In genomic region chr6:4600085-4600657, GRCm38 (mm10) we compare ENCODE assay signal across 8 mouse cellular contexts. TPM values are rescaled to one million over a fixed set of nuclear protein-coding genes. Genes with fewer than 3 reads are reported as not detected.
DNase-seq lines count a peak whose midpoint lies in the region; ATAC-seq and TF ChIP-seq lines count a peak whose summit lies in the region.

No protein-coding gene starts in this region.

- ATAC-seq in intestine, embryonic 14.5 days (replicated peaks; ENCODE audit: low FRiP score, low TSS enrichment, low read depth): peak; percentile 6

- no peak for DNase-seq in left cerebral cortex, adult 2 months (ENCODE audit: extremely low spot score in 1 of 2, low spot score in 2 of 2)
- DNase-seq in left cerebral cortex, postnatal 10 days (ENCODE audit: extremely low spot score in 1 of 2, low spot score in 2 of 2): no peak
- no peak for DNase-seq in intestine, embryonic 14.5 days (ENCODE audit: low spot score)
- no peak for DNase-seq in left cerebral cortex, postnatal 4 days
- DNase-seq in T-cell, adult 2 months (ENCODE audit: low spot score): no peak
- DNase-seq in gastrocnemius, postnatal 10 days: no peak

- intact Hi-C loops in left cerebral cortex, adult 2 months (cut with DNase I): loop anchor here (2.0 to 5.0 kb wide), 3 partner anchors 53 to 297 kb away; partner anchors contain the start of genes Peg10 and Sgce
- intact Hi-C loops in left cerebral cortex, postnatal 10 days (cut with DNase I): no loop called here
- intact Hi-C loops in left cerebral cortex, postnatal 4 days (cut with DNase I): no loop called here

- peak overlapping the region; percentile 94 for H3K9ac ChIP-seq in intestine, embryonic 14.5 days (ENCODE audit: low read length)

- H3K9me3 ChIP-seq in intestine, embryonic 14.5 days (ENCODE audit: control insufficient read depth, low read length): no peaks in the 10 kb centered on the region

- H3K36me3 ChIP-seq in intestine, embryonic 14.5 days (ENCODE audit: control insufficient read depth, insufficient read depth, low read length): no peaks in the 10 kb centered on the region
- no peaks in the 10 kb centered on the region for H3K36me3 ChIP-seq in myocyte (ENCODE audit: control insufficient read depth, insufficient read depth)

- WGBS in intestine, embryonic 14.5 days: 20% methylated on average over 7 of the region's 7 CpGs

- peak overlapping the region; percentile 89 for H3K4me3 ChIP-seq in left cerebral cortex, adult 2 months
- peak overlapping the region; percentile 93 for H3K4me3 ChIP-seq in cortical plate, adult 2 months (ENCODE audit: insufficient read depth, low read length)
- H3K4me3 ChIP-seq in intestine, embryonic 14.5 days (ENCODE audit: low read depth, low read length): peak overlapping the region; percentile 74
- H3K4me3 ChIP-seq in myocyte: peak overlapping the region; percentile 29

- no peak for TF ChIP-seq CTCF in left cerebral cortex, adult 2 months (IDR thresholded peaks at IDR 0.05)
- no peak for TF ChIP-seq CTCF in cortical plate, adult 2 months (IDR thresholded peaks at IDR 0.05; ENCODE audit: extremely low read depth, insufficient read depth, low read length)

- H3K4me2 ChIP-seq in intestine, embryonic 14.5 days (ENCODE audit: low read length): peak overlapping the region; percentile 88
- H3K4me2 ChIP-seq in myocyte (ENCODE audit: low read depth): peak overlapping the region; percentile 66

- peak overlapping the region; percentile 94 for H3K27ac ChIP-seq in left cerebral cortex, adult 2 months
- peak overlapping the region; percentile 96; the same call in 1 of the 2 replicates for H3K27ac ChIP-seq in cortical plate, adult 2 months (ENCODE audit: insufficient read depth, low read length)
- H3K27ac ChIP-seq in intestine, embryonic 14.5 days (ENCODE audit: low read depth): peak overlapping the region; percentile 88

- TF ChIP-seq POLR2A in cortical plate, adult 2 months (IDR thresholded peaks at IDR 0.05; ENCODE audit: extremely low read depth, insufficient read depth, low read length): no peak
- no peak for TF ChIP-seq POLR2A in myocyte (IDR thresholded peaks at IDR 0.05; ENCODE audit: insufficient read length, low read depth)

- H3K79me2 ChIP-seq in myocyte (ENCODE audit: control insufficient read depth, insufficient read depth): peaks cover 17% of the 10 kb centered on the region

- H3K4me1 ChIP-seq in cortical plate, adult 2 months (ENCODE audit: control insufficient read depth, insufficient read depth, low read length): peaks cover 3% of the 10 kb centered on the region
- H3K4me1 ChIP-seq in intestine, embryonic 14.5 days (replicated peaks; ENCODE audit: control insufficient read depth, insufficient read depth, low read length): peaks cover 22% of the 10 kb centered on the region

- H3K27me3 ChIP-seq in intestine, embryonic 14.5 days (replicated peaks; ENCODE audit: control insufficient read depth, insufficient read depth, low read length): no peaks in the 10 kb centered on the region
- no peaks in the 10 kb centered on the region for H3K27me3 ChIP-seq in myocyte (ENCODE audit: control insufficient read depth, insufficient read depth, insufficient read length)

- H3ac ChIP-seq in myocyte (ENCODE audit: control insufficient read depth, insufficient read length): peak overlapping the region; percentile 93

TF ChIP-seq in myocyte, 11 proteins besides CTCF, POLR2A, EP300 and RAD21:
- TF ChIP-seq E2F4 (IDR thresholded peaks at IDR 0.05; ENCODE audit: insufficient read depth) (no peak), TCF12 (IDR thresholded peaks at IDR 0.05; ENCODE audit: insufficient read depth, poor library complexity, severe bottlenecking) (no peak), MYOG (IDR thresholded peaks at IDR 0.05; ENCODE audit: control insufficient read depth in 1 of 3, insufficient read depth in 1 of 3, insufficient read length in 2 of 3, low read depth in 2 of 3) (no peak), REST (IDR thresholded peaks at IDR 0.05; ENCODE audit: insufficient read depth, insufficient read length) (no peak), TCF3 (IDR thresholded peaks at IDR 0.05; ENCODE audit: insufficient read length, low read depth) (no peak), CEBPB (IDR thresholded peaks at IDR 0.05; ENCODE audit: insufficient read depth, poor library complexity, severe bottlenecking) (no peak), MAX (IDR thresholded peaks at IDR 0.05; ENCODE audit: low read depth) (no peak), USF1 (IDR thresholded peaks at IDR 0.05; ENCODE audit: low read depth) (no peak), POLR2AphosphoS2 (IDR thresholded peaks at IDR 0.05; ENCODE audit: insufficient read length, low read depth) (no peak), SRF (IDR thresholded peaks at IDR 0.05; ENCODE audit: control insufficient read depth, insufficient read length, low read depth) (no peak), MYOD1 (IDR thresholded peaks at IDR 0.05; ENCODE audit: control insufficient read depth in 1 of 3, insufficient read length in 2 of 3, low read depth in 2 of 3) (no peak)

RNA-seq across cellular contexts. Expression of gene Casd1, which starts 0.5 kb away (rescaled TPM):
- total RNA-seq in left cerebral cortex, adult 2 months (2021): 10 to 100 TPM; 45.4 to 51.8 TPM
- total RNA-seq in left cerebral cortex, postnatal 10 days (2021): 10 to 100 TPM; 53.0 to 63.8 TPM
- 36.1 and 36.7 TPM in 2 replicates for polyA plus RNA-seq in cortical plate, adult 2 months (2012; rRNA removed)
- 31.4 and 34.1 TPM in 2 replicates for polyA plus RNA-seq in intestine, embryonic 14.5 days (2014; fragmentation: Nextera tagmentation; extraction: Ambion mirVana)
- polyA plus RNA-seq in myocyte (2012; fragmentation: generic; extraction: Trizol): 6.8 TPM
- total RNA-seq in left cerebral cortex, postnatal 4 days (2021): 10 to 100 TPM; 46.1 to 46.4 TPM
- total RNA-seq in gastrocnemius, postnatal 10 days (2021): 10 to 100 TPM; 30.1 to 34.6 TPM

Comparison
In these comparisons a context has a peak if more than half of its experiments do, and no peak if none do; other contexts are left out.
1. H3K4me3 ChIP-seq: peak in every context shown above with its lines; median percentile 93 in cortical plate, adult 2 months; 89 in left cerebral cortex, adult 2 months; 74 in intestine, embryonic 14.5 days; 29 in myocyte.